Mouse (Mus musculus): Measurements from ENCODE around the gene Suclg2.

Gene Suclg2

GRCm38 (mm10) chr6:95699326-95699725, 19.3 kb downstream of the Suclg2 start:
- DNase-seq: no peak

GRCm38 (mm10) chr6:95698536-95699162, 20.0 kb downstream of the Suclg2 start:
- DNase-seq: no peak

GRCm38 (mm10) chr6:95694910-95695309, 23.7 kb downstream of the Suclg2 start:
- no peak for DNase-seq

GRCm38 (mm10) chr6:95685242-95685641, 33.4 kb downstream of the Suclg2 start:
- DNase-seq: no peak

- peak; percentile 34 for DNase-seq
Measured at GRCm38 (mm10) chr6:95679718-95680117, 38.9 kb downstream of the Suclg2 start.

GRCm38 (mm10) chr6:95679261-95679660, 39.3 kb downstream of the Suclg2 start:
- DNase-seq: peak; percentile 14

GRCm38 (mm10) chr6:95676951-95677350, 41.6 kb downstream of the Suclg2 start:
- no peak for DNase-seq

- no peak for DNase-seq
Measured at GRCm38 (mm10) chr6:95676439-95676838, 42.2 kb downstream of the Suclg2 start.

GRCm38 (mm10) chr6:95675059-95675705, 43.4 kb downstream of the Suclg2 start:
- no peak for DNase-seq

- no peak for DNase-seq
Measured at GRCm38 (mm10) chr6:95674651-95675050, 43.9 kb downstream of the Suclg2 start.

GRCm38 (mm10) chr6:95669335-95669729, 49.3 kb downstream of the Suclg2 start:
- peak; percentile 24 for DNase-seq

- no peak for DNase-seq
Measured at GRCm38 (mm10) chr6:95668629-95669334, 49.8 kb downstream of the Suclg2 start.

GRCm38 (mm10) chr6:95657671-95658070, 60.9 kb downstream of the Suclg2 start:
- no peak for DNase-seq

GRCm38 (mm10) chr6:95653662-95654061, 64.9 kb downstream of the Suclg2 start:
- DNase-seq: no peak

- no peak for DNase-seq
Measured at GRCm38 (mm10) chr6:95652774-95653173, 65.8 kb downstream of the Suclg2 start.

- DNase-seq: no peak
Measured at GRCm38 (mm10) chr6:95651391-95651876, 67.2 kb downstream of the Suclg2 start.

- DNase-seq: peak; percentile 12
Measured at GRCm38 (mm10) chr6:95650082-95650722, 68.4 kb downstream of the Suclg2 start.

GRCm38 (mm10) chr6:95649123-95649663, 69.4 kb downstream of the Suclg2 start:
- no peak for DNase-seq

GRCm38 (mm10) chr6:95637416-95637815, 81.2 kb downstream of the Suclg2 start:
- no peak for DNase-seq

GRCm38 (mm10) chr6:95635411-95635810, 83.2 kb downstream of the Suclg2 start:
- DNase-seq: peak; percentile 6

GRCm38 (mm10) chr6:95629071-95629470, 89.5 kb downstream of the Suclg2 start:
- no peak for DNase-seq

GRCm38 (mm10) chr6:95621821-95622220, 96.8 kb downstream of the Suclg2 start:
- DNase-seq: peak; percentile 68

- no peak for DNase-seq
Measured at GRCm38 (mm10) chr6:95620804-95621203, 97.8 kb downstream of the Suclg2 start.
